Mouse (Mus musculus) testis, adult 2 months (tissue): Measurements from ENCODE around the gene Nek10. TPM values are rescaled to one million over a fixed set of nuclear protein-coding genes. Genes with fewer than 3 reads are reported as not detected.
"Not testable (repeated sequence)": the region's sequence is repeated elsewhere in the genome, so short reads cannot be mapped to it uniquely, and the experiment has no call there.

ENCODE experiments used
- H3K27ac ChIP-seq: fragments of 200-500 bp; 2 replicates; pipeline ENCODE4 v1.5.1; 2012; ENCODE audit warnings: low read depth, low read length; ENCODE audit not compliant: control insufficient read depth, insufficient read depth
- H3K27me3 ChIP-seq: fragments of 200-500 bp; 2 replicates; pipeline ENCODE4 v1.6.1; 2012; ENCODE audit warnings: mild to moderate bottlenecking, low read length, moderate library complexity; ENCODE audit not compliant: control insufficient read depth, insufficient read depth
- H3K36me3 ChIP-seq: fragments of 200-500 bp; 2 replicates; pipeline ENCODE4 v1.6.1; 2012; ENCODE audit warnings: mild to moderate bottlenecking, low read length; ENCODE audit not compliant: control insufficient read depth, insufficient read depth
- H3K4me1 ChIP-seq: fragments of 200-500 bp; 2 replicates; pipeline ENCODE4 v1.6.1; 2012; ENCODE audit warnings: low read length; ENCODE audit not compliant: control insufficient read depth, insufficient read depth
- H3K4me3 ChIP-seq: fragments of 200-500 bp; 2 replicates; pipeline ENCODE4 v1.5.1; 2012; ENCODE audit warnings: low read depth, mild to moderate bottlenecking, low read length, moderate library complexity, mixed read lengths; ENCODE audit not compliant: control insufficient read depth
- CTCF ChIP-seq: fragments of 200-500 bp; IDR thresholded peaks from 2 replicates; pipeline ENCODE4 v1.5.1; 2012; ENCODE audit warnings: low read depth, mild to moderate bottlenecking, inconsistent platforms, low read length, moderate library complexity; ENCODE audit not compliant: control insufficient read depth, insufficient read depth, insufficient replicate concordance
- POLR2A ChIP-seq: fragments of 200-500 bp; IDR thresholded peaks from 2 replicates; pipeline ENCODE4 v1.6.1; 2012; ENCODE audit warnings: low read depth, mild to moderate bottlenecking, inconsistent platforms, low read length, moderate library complexity; ENCODE audit not compliant: control insufficient read depth
- polyA plus RNA-seq: library from polyadenylated mRNA; depleted of rRNA; stranded (reverse); fragments of >200 nt; gene quantifications from 2 replicates; pipeline ENCODE4 v1.2.3, GENCODE M21; 2012; rRNA removed

The Nek10 gene
- polyA plus RNA-seq, 1 experiment = 1.8 TPM

- Histone ChIP-seq H3K27me3 (no peaks in the 10 kb centered on the region), H3K4me3 (no peak overlapping the region), H3K36me3 (no peaks in the 10 kb centered on the region), H3K27ac (no peak overlapping the region), H3K4me1 (no peaks in the 10 kb centered on the region)
- no peak for TF ChIP-seq CTCF
- no peak for TF ChIP-seq POLR2A
Observed at GRCm38 (mm10) chr14:15011408-15011807, 208.2 kb downstream of the Nek10 start.

GRCm38 (mm10) chr14:15014799-15015198, 211.6 kb downstream of the Nek10 start:
- Histone ChIP-seq H3K27me3 (no peaks in the 10 kb centered on the region), H3K4me3 (no peak overlapping the region), H3K27ac (no peak overlapping the region), H3K36me3 (no peaks in the 10 kb centered on the region), H3K4me1 (no peaks in the 10 kb centered on the region)
- TF ChIP-seq CTCF = no peak
- TF ChIP-seq POLR2A = no peak

- H3K36me3 ChIP-seq, H3K4me1 ChIP-seq, H3K27me3 ChIP-seq, H3K4me3 ChIP-seq, H3K27ac ChIP-seq: not testable (repeated sequence)
Observed at GRCm38 (mm10) chr14:15030626-15031025, 227.4 kb downstream of the Nek10 start.

GRCm38 (mm10) chr14:15034638-15035037, 231.4 kb downstream of the Nek10 start:
- H3K4me3 ChIP-seq, H3K27ac ChIP-seq, H3K4me1 ChIP-seq, H3K27me3 ChIP-seq, H3K36me3 ChIP-seq: not testable (repeated sequence)

GRCm38 (mm10) chr14:15048186-15048585, 245.0 kb downstream of the Nek10 start:
- no peaks in the 10 kb centered on the region for H3K36me3 ChIP-seq
- H3K4me1 ChIP-seq = peaks cover 5% of the 10 kb centered on the region
- no peak overlapping the region for H3K4me3 ChIP-seq
- TF ChIP-seq POLR2A (no peak), CTCF (no peak)
- H3K27me3 ChIP-seq = no peaks in the 10 kb centered on the region
- H3K27ac ChIP-seq = no peak overlapping the region

GRCm38 (mm10) chr14:15061496-15061895, 258.3 kb downstream of the Nek10 start:
- no peak for TF ChIP-seq CTCF
- no peak for TF ChIP-seq POLR2A
- H3K27ac ChIP-seq = no peak overlapping the region
- no peaks in the 10 kb centered on the region for H3K4me1 ChIP-seq
- no peak overlapping the region for H3K4me3 ChIP-seq
- no peaks in the 10 kb centered on the region for H3K36me3 ChIP-seq
- H3K27me3 ChIP-seq = no peaks in the 10 kb centered on the region

Other genes starting within 250 kb of the Nek10 start
- gene Slc4a7, start 101.1 kb upstream of the Nek10 start, polyA plus RNA-seq = 14.9 and 18.7 TPM in 2 replicates